ENCODE assay signal across 8 mouse cellular contexts in genomic region chr17:84465753-84466608, GRCm38 (mm10). TPM values are rescaled to one million over a fixed set of nuclear protein-coding genes. Genes with fewer than 3 reads are reported as not detected.
A peak's percentile ranks its signal among the peaks of the same experiment; 100 is the strongest.
DNase-seq lines count a peak whose midpoint lies in the region; ATAC-seq lines count a peak whose summit lies in the region.

TSS of gene Thada (minus strand) at chr17:84466205.

- peak; percentile 98 for ATAC-seq in megakaryocyte progenitor cell, adult 5-6 weeks (replicated peaks; ENCODE audit: poor library complexity)

- DNase-seq in adipocyte (ENCODE audit: low spot score) = peak; percentile 99
- peak; percentile 99 for DNase-seq in embryo, embryonic 10 days (ENCODE audit: low spot score)
- DNase-seq in gastrocnemius, postnatal 10 days = peak; percentile 96
- peak; percentile 100 for DNase-seq in induced T-regulatory cell, adult 2 months (ENCODE audit: low read depth)
- DNase-seq in left cerebral cortex, adult 9 months (ENCODE audit: low spot score in 2 of 2) = peak; percentile 93 to 98
- DNase-seq in right cerebral cortex, postnatal 14 days = peak; percentile 97
- peak; percentile 98 for DNase-seq in urinary bladder, postnatal 36 days (ENCODE audit: low spot score in 2 of 2)

RNA-seq across cellular contexts. Expression of gene Thada, which starts in this region (rescaled TPM):
- 1 to 10 TPM; 5.9 to 8.4 TPM for total RNA-seq in gastrocnemius, postnatal 10 days (2021)
- total RNA-seq in megakaryocyte progenitor cell, adult 5-6 weeks (2015) = 28.2 and 32.7 TPM in 2 replicates
- total RNA-seq in megakaryocyte progenitor cell, adult 5-6 weeks (2017) = 27.1 and 33.8 TPM in 2 replicates

Comparison
In these comparisons a context has a peak if more than half of its experiments do, and no peak if none do; other contexts are left out.
1. Peak in every context shown above with its lines: DNase-seq and ATAC-seq.